Mouse (Mus musculus) left cerebral cortex, postnatal 10 days (tissue): ENCODE measurements around the gene Hdac4. TPM values are rescaled to one million over a fixed set of nuclear protein-coding genes. Genes with fewer than 3 reads are reported as not detected.

Experiments used
- DNase-seq, 2 experiments: peaks; one replicate each; pipeline ENCODE4 v3.0.0; 2021 to 2022; ENCODE audit warnings: low spot score in 2 of 2, mixed read lengths in 1 of 2; ENCODE audit errors: extremely low spot score in 1 of 2
- intact Hi-C: fragments of 180-260 bp; cut with DNase I; formaldehyde crosslinking; loops from one replicate; pipeline ENCODE4 v1.15.1; 2025
- total RNA-seq, 2 experiments: library from RNA; stranded (reverse); gene quantifications; 2 replicates each; pipeline ENCODE4 v1.2.3; 2021

Hdac4 gene
- total RNA-seq, 2 experiments from 2014 or later, result 98.1 to 98.7 TPM

DNA sequence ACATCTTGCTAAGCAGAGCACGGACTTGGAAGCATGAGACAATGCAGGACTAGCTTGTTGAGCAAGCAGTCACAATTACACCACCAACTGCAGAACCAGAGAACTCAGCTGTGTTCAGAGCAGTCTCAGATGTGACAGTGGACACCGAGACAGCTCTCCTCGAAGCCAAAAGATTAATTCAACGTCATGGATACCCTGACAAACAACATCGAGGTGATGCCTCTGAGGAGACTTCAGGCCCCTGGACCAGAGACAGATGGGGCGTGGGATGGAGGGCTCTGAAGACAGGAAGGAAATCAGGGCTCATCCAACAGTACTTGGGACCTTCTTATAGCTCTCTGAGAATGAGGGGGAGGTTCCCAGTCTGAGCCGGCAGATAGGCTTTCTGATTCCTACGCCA is 314.6 kb downstream of the Hdac4 start:
- intact Hi-C loops, result no loop called here
- no peak for DNase-seq

GRCm38 (mm10) chr1:91880156-91880555 is 315.3 kb downstream of the Hdac4 start:
- intact Hi-C loops, result no loop called here
- DNase-seq, result peak in 1 of 2 experiments; percentile 37
